Mouse (Mus musculus): ENCODE data around the gene Coro1b. TPM values are rescaled to one million over a fixed set of nuclear protein-coding genes. Genes with fewer than 3 reads are reported as not detected.

The Coro1b gene
- polyA plus RNA-seq, 1 experiment from 2014 or later = 119 TPM

- H3K27me3 ChIP-seq = no peaks in the 10 kb centered on the region
- peak overlapping the region; percentile 55 for H3K27ac ChIP-seq (replicated peaks)
- peak overlapping the region; percentile 70 for H3K9ac ChIP-seq
- peaks cover 27% of the 10 kb centered on the region for H3K4me1 ChIP-seq (replicated peaks)
- peak overlapping the region; percentile 94 for H3K4me2 ChIP-seq
- WGBS = 31% methylated on average over 7 of the region's 7 CpGs
- peak overlapping the region; percentile 62 for H3K4me3 ChIP-seq
- H3K9me3 ChIP-seq = no peaks in the 10 kb centered on the region
- peaks cover 2% of the 10 kb centered on the region; the same call in 1 of the 2 replicates for H3K36me3 ChIP-seq
- ATAC-seq (ENCODE audit: low FRiP score, low read depth) = no peak; the same call in 1 of the 2 replicates
These were observed 53.7 kb downstream of the Coro1b start for GRCm38 (mm10) chr19:4202149-4202548.

DNA sequence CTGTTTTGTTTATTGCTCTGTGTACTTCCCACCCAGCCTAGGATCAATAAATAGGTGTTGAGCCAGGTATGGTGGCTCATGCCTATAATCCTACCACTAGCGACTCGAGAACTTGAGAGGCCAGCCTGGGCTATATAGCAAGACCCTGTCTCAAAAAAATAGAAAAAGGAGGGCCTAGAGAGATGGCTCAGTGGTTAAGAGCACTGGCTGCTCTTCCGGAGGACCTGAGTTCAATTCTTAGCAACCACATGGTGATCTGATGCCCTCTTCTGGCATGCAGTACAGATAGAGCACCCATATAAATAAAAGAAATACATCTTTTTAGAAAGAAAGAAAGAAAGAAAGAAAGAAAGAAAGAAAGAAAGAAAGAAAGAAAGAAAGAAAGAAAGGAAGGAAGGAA, 54.7 kb downstream of the Coro1b start:
- WGBS = 64% methylated on average over 3 of the region's 3 CpGs
- Histone ChIP-seq H3K9me3 (no peaks in the 10 kb centered on the region), H3K4me2 (no peak overlapping the region), H3K36me3 (no peaks in the 10 kb centered on the region), H3K4me1 (replicated peaks) (peaks cover 27% of the 10 kb centered on the region), H3K27me3 (no peaks in the 10 kb centered on the region), H3K4me3 (no peak overlapping the region), H3K9ac (no peak overlapping the region), H3K27ac (replicated peaks) (no peak overlapping the region)
- ATAC-seq (ENCODE audit: low FRiP score, low read depth) = no peak

Other genes starting within 250 kb of the Coro1b start
- 16.4 and 16.8 TPM in 2 replicates for gene Tcirg1, start 241.5 kb upstream of the Coro1b start, polyA plus RNA-seq (2015; fragmentation: Nextera tagmentation; extraction: Ambion mirVana)
- gene Ndufs8, start 235.8 kb upstream of the Coro1b start, polyA plus RNA-seq (2015; fragmentation: Nextera tagmentation; extraction: Ambion mirVana) = 280 and 290 TPM in 2 replicates
- 2.7 and 3.0 TPM in 2 replicates for gene Aldh3b1, start 218.8 kb upstream of the Coro1b start, polyA plus RNA-seq (2015; fragmentation: Nextera tagmentation; extraction: Ambion mirVana)
- 11.9 and 14.0 TPM in 2 replicates for gene Unc93b1, start 213.4 kb upstream of the Coro1b start, polyA plus RNA-seq (2015; fragmentation: Nextera tagmentation; extraction: Ambion mirVana)
- not detected in 2 replicates for gene Aldh3b3, start 190.0 kb upstream of the Coro1b start, polyA plus RNA-seq (2015; fragmentation: Nextera tagmentation; extraction: Ambion mirVana)
- gene Aldh3b2, start 176.3 kb upstream of the Coro1b start, polyA plus RNA-seq (2015; fragmentation: Nextera tagmentation; extraction: Ambion mirVana) = 0.18 and 0.27 TPM in 2 replicates
- gene Acy3, start 162.0 kb upstream of the Coro1b start, polyA plus RNA-seq (2015; fragmentation: Nextera tagmentation; extraction: Ambion mirVana) = 2.5 and 3.0 TPM in 2 replicates
- gene Tbx10, start 155.9 kb upstream of the Coro1b start, polyA plus RNA-seq (2015; fragmentation: Nextera tagmentation; extraction: Ambion mirVana) = 0.31 and 0.40 TPM in 2 replicates
- 25.8 and 26.5 TPM in 2 replicates for gene Nudt8, start 148.0 kb upstream of the Coro1b start, polyA plus RNA-seq (2015; fragmentation: Nextera tagmentation; extraction: Ambion mirVana)
- 5.1 and 5.5 TPM in 2 replicates for gene Gm49405, start 148.0 kb upstream of the Coro1b start, polyA plus RNA-seq (2015; fragmentation: Nextera tagmentation; extraction: Ambion mirVana)
- gene Doc2g, start 145.3 kb upstream of the Coro1b start, polyA plus RNA-seq (2015; fragmentation: Nextera tagmentation; extraction: Ambion mirVana) = 5.9 and 6.4 TPM in 2 replicates
- gene Ndufv1, start 135.8 kb upstream of the Coro1b start, polyA plus RNA-seq (2015; fragmentation: Nextera tagmentation; extraction: Ambion mirVana) = 244 and 247 TPM in 2 replicates
- gene Gstp1, start 110.6 kb upstream of the Coro1b start, polyA plus RNA-seq (2015; fragmentation: Nextera tagmentation; extraction: Ambion mirVana) = 534 and 573 TPM in 2 replicates
- gene Gstp2, start 102.6 kb upstream of the Coro1b start, polyA plus RNA-seq (2015; fragmentation: Nextera tagmentation; extraction: Ambion mirVana) = 0.60 and 2.2 TPM in 2 replicates
- not detected in 2 replicates for gene Gstp3, start 89.0 kb upstream of the Coro1b start, polyA plus RNA-seq (2015; fragmentation: Nextera tagmentation; extraction: Ambion mirVana)
- gene Cabp2, start 67.0 kb upstream of the Coro1b start, polyA plus RNA-seq (2015; fragmentation: Nextera tagmentation; extraction: Ambion mirVana) = not detected in 2 replicates
- 82.5 and 92.5 TPM in 2 replicates for gene Cdk2ap2, start 51.4 kb upstream of the Coro1b start, polyA plus RNA-seq (2015; fragmentation: Nextera tagmentation; extraction: Ambion mirVana)
- 74.3 and 81.1 TPM in 2 replicates for gene Pitpnm1, start 48.6 kb upstream of the Coro1b start, polyA plus RNA-seq (2015; fragmentation: Nextera tagmentation; extraction: Ambion mirVana)
- 102 and 104 TPM in 2 replicates for gene Aip, start 22.8 kb upstream of the Coro1b start, polyA plus RNA-seq (2015; fragmentation: Nextera tagmentation; extraction: Ambion mirVana)
- gene Gpr152, start 8.8 kb upstream of the Coro1b start, polyA plus RNA-seq (2015; fragmentation: Nextera tagmentation; extraction: Ambion mirVana) = 0.04 and 0.05 TPM in 2 replicates
- 0.21 and 0.26 TPM in 2 replicates for gene Cabp4, start 4.6 kb upstream of the Coro1b start, polyA plus RNA-seq (2015; fragmentation: Nextera tagmentation; extraction: Ambion mirVana)
- 0.26 and 0.83 TPM in 2 replicates for gene Ptprcap, start 5.0 kb downstream of the Coro1b start, polyA plus RNA-seq (2015; fragmentation: Nextera tagmentation; extraction: Ambion mirVana)
- 47.8 and 56.7 TPM in 2 replicates for gene Rps6kb2, start 14.7 kb downstream of the Coro1b start, polyA plus RNA-seq (2015; fragmentation: Nextera tagmentation; extraction: Ambion mirVana)
- 5.6 and 6.1 TPM in 2 replicates for gene Carns1, start 26.9 kb downstream of the Coro1b start, polyA plus RNA-seq (2015; fragmentation: Nextera tagmentation; extraction: Ambion mirVana)
- 0.98 and 1.5 TPM in 2 replicates for gene Tbc1d10c, start 42.7 kb downstream of the Coro1b start, polyA plus RNA-seq (2015; fragmentation: Nextera tagmentation; extraction: Ambion mirVana)
- 582 and 587 TPM in 2 replicates for gene Ppp1ca, start 43.4 kb downstream of the Coro1b start, polyA plus RNA-seq (2015; fragmentation: Nextera tagmentation; extraction: Ambion mirVana)
- 25.5 and 27.5 TPM in 2 replicates for gene Rad9a, start 53.0 kb downstream of the Coro1b start, polyA plus RNA-seq (2015; fragmentation: Nextera tagmentation; extraction: Ambion mirVana)
- gene Clcf1, start 65.6 kb downstream of the Coro1b start, polyA plus RNA-seq (2015; fragmentation: Nextera tagmentation; extraction: Ambion mirVana) = 0.69 and 0.75 TPM in 2 replicates
- gene AC109138.7, start 65.7 kb downstream of the Coro1b start, polyA plus RNA-seq (2015; fragmentation: Nextera tagmentation; extraction: Ambion mirVana) = not detected in 2 replicates
- gene Pold4, start 83.3 kb downstream of the Coro1b start, polyA plus RNA-seq (2015; fragmentation: Nextera tagmentation; extraction: Ambion mirVana) = 19.2 and 20.9 TPM in 2 replicates
- 15.9 and 18.5 TPM in 2 replicates for gene Ssh3, start 120.6 kb downstream of the Coro1b start, polyA plus RNA-seq (2015; fragmentation: Nextera tagmentation; extraction: Ambion mirVana)
- 58.3 and 63.4 TPM in 2 replicates for gene Ankrd13d, start 134.5 kb downstream of the Coro1b start, polyA plus RNA-seq (2015; fragmentation: Nextera tagmentation; extraction: Ambion mirVana)
- gene Grk2, start 157.6 kb downstream of the Coro1b start, polyA plus RNA-seq (2015; fragmentation: Nextera tagmentation; extraction: Ambion mirVana) = 25.7 and 31.9 TPM in 2 replicates
- gene Kdm2a, start 249.7 kb downstream of the Coro1b start, polyA plus RNA-seq (2015; fragmentation: Nextera tagmentation; extraction: Ambion mirVana) = 32.7 and 36.3 TPM in 2 replicates

All from hindbrain, embryonic 15.5 days (tissue).